ENCODE assay signal across 29 mouse cellular contexts in genomic region chr12:96323061-96323786, GRCm38 (mm10).
DNase-seq lines count a peak whose midpoint lies in the region; ATAC-seq and TF ChIP-seq lines count a peak whose summit lies in the region.
"Had no signal": no experiment of that assay in that cellular context is flagged by ENCODE, and none has a peak within 500 bp of the region (broad histone marks: within the 10 kb centered on the region; RNA-seq: fewer than 3 reads in every experiment).

No protein-coding gene starts in this region.

- no peak overlapping the region for H3K4me3 ChIP-seq in forebrain, embryonic 14.5 days (ENCODE audit: low read depth, low read length)
- H3K4me3 ChIP-seq in forebrain, embryonic 12.5 days (replicated peaks), result no peak overlapping the region
- H3K4me3 ChIP-seq in kidney, embryonic 15.5 days (replicated peaks), result no peak overlapping the region
- no peak overlapping the region for H3K4me3 ChIP-seq in kidney, adult 2 months (ENCODE audit: insufficient read depth, low read depth, low read length)
- H3K4me3 ChIP-seq in lung, embryonic 15.5 days, result no peak overlapping the region
- no peak overlapping the region for H3K4me3 ChIP-seq in stomach, embryonic 15.5 days (replicated peaks)
- H3K4me3 ChIP-seq in hindbrain, embryonic 16.5 days (ENCODE audit: low read length), result no peak overlapping the region
- H3K4me3 ChIP-seq: embryonic facial prominence, embryonic 13.5 days; erythroblast, embryonic 14.5 days; heart, embryonic 10.5 days; hindbrain, embryonic 13.5 days; limb, embryonic 12.5 days; myocyte; neural tube, embryonic 12.5 days had no signal

- no peaks in the 10 kb centered on the region for H3K9me3 ChIP-seq in forebrain, embryonic 14.5 days (replicated peaks; ENCODE audit: control insufficient read depth, low read length)
- H3K9me3 ChIP-seq in forebrain, embryonic 12.5 days, result no peaks in the 10 kb centered on the region
- no peaks in the 10 kb centered on the region for H3K9me3 ChIP-seq in kidney, embryonic 15.5 days (replicated peaks)
- no peaks in the 10 kb centered on the region for H3K9me3 ChIP-seq in lung, embryonic 15.5 days
- H3K9me3 ChIP-seq in stomach, embryonic 15.5 days, result no peaks in the 10 kb centered on the region
- no peaks in the 10 kb centered on the region for H3K9me3 ChIP-seq in hindbrain, embryonic 16.5 days (ENCODE audit: control insufficient read depth, low read length)
- H3K9me3 ChIP-seq: embryonic facial prominence, embryonic 13.5 days; heart, embryonic 10.5 days; hindbrain, embryonic 13.5 days; limb, embryonic 12.5 days; neural tube, embryonic 12.5 days had no signal

- TF ChIP-seq CTCF in kidney, adult 2 months (conservative IDR thresholded peaks at IDR 0.05; ENCODE audit: insufficient read depth, insufficient read length, low read depth, low read length), result no peak

- H3K4me2 ChIP-seq in forebrain, embryonic 14.5 days (ENCODE audit: low read length), result no peak overlapping the region
- H3K4me2 ChIP-seq in forebrain, embryonic 12.5 days, result no peak overlapping the region
- no peak overlapping the region for H3K4me2 ChIP-seq in kidney, embryonic 15.5 days
- no peak overlapping the region for H3K4me2 ChIP-seq in lung, embryonic 15.5 days
- no peak overlapping the region for H3K4me2 ChIP-seq in stomach, embryonic 15.5 days
- no peak overlapping the region for H3K4me2 ChIP-seq in hindbrain, embryonic 16.5 days (ENCODE audit: low read length)
- H3K4me2 ChIP-seq: embryonic facial prominence, embryonic 13.5 days; hindbrain, embryonic 13.5 days; limb, embryonic 12.5 days; liver, embryonic 11.5 days; midbrain, embryonic 11.5 days; neural tube, embryonic 12.5 days had no signal

- no peaks in the 10 kb centered on the region for H3K36me3 ChIP-seq in forebrain, embryonic 14.5 days (ENCODE audit: control insufficient read depth, insufficient read depth, low read length)
- H3K36me3 ChIP-seq in forebrain, embryonic 12.5 days (replicated peaks), result no peaks in the 10 kb centered on the region
- no peaks in the 10 kb centered on the region for H3K36me3 ChIP-seq in kidney, embryonic 15.5 days
- no peaks in the 10 kb centered on the region for H3K36me3 ChIP-seq in kidney, adult 2 months (ENCODE audit: control insufficient read depth, insufficient read depth, low read length)
- H3K36me3 ChIP-seq in lung, embryonic 15.5 days, result no peaks in the 10 kb centered on the region
- no peaks in the 10 kb centered on the region for H3K36me3 ChIP-seq in stomach, embryonic 15.5 days
- no peaks in the 10 kb centered on the region for H3K36me3 ChIP-seq in hindbrain, embryonic 16.5 days (ENCODE audit: control insufficient read depth, insufficient read depth, low read length)
- H3K36me3 ChIP-seq: embryonic facial prominence, embryonic 13.5 days; G1E; heart, embryonic 10.5 days; hindbrain, embryonic 13.5 days; limb, embryonic 12.5 days; neural tube, embryonic 12.5 days had no signal

- no peak overlapping the region for H3K27ac ChIP-seq in forebrain, embryonic 14.5 days (ENCODE audit: low read depth, low read length)
- H3K27ac ChIP-seq in forebrain, embryonic 12.5 days, result no peak overlapping the region
- peak overlapping the region; percentile 9; the same call in 1 of the 2 replicates for H3K27ac ChIP-seq in kidney, embryonic 15.5 days
- H3K27ac ChIP-seq in kidney, adult 2 months (ENCODE audit: insufficient read depth, low read depth, low read length), result no peak overlapping the region
- no peak overlapping the region for H3K27ac ChIP-seq in lung, embryonic 15.5 days
- H3K27ac ChIP-seq in stomach, embryonic 15.5 days, result 0 out of 2 replicates have a peak overlapping the region, but pooled peaks have one; percentile 31
- H3K27ac ChIP-seq in hindbrain, embryonic 16.5 days (ENCODE audit: low read depth, low read length), result no peak overlapping the region
- H3K27ac ChIP-seq: embryonic facial prominence, embryonic 13.5 days; heart, embryonic 10.5 days; hindbrain, embryonic 13.5 days; limb, embryonic 12.5 days; neural tube, embryonic 12.5 days had no signal

- no peaks in the 10 kb centered on the region for H3K27me3 ChIP-seq in forebrain, embryonic 14.5 days (replicated peaks; ENCODE audit: control insufficient read depth, insufficient read depth, low read length)
- no peaks in the 10 kb centered on the region for H3K27me3 ChIP-seq in forebrain, embryonic 12.5 days
- no peaks in the 10 kb centered on the region for H3K27me3 ChIP-seq in kidney, embryonic 15.5 days
- no peaks in the 10 kb centered on the region for H3K27me3 ChIP-seq in kidney, adult 2 months (replicated peaks; ENCODE audit: control insufficient read depth, insufficient read depth, low read length)
- no peaks in the 10 kb centered on the region for H3K27me3 ChIP-seq in lung, embryonic 15.5 days
- H3K27me3 ChIP-seq in stomach, embryonic 15.5 days (replicated peaks), result no peaks in the 10 kb centered on the region
- H3K27me3 ChIP-seq in hindbrain, embryonic 16.5 days (replicated peaks; ENCODE audit: control insufficient read depth, insufficient read depth, low read length), result no peaks in the 10 kb centered on the region
- H3K27me3 ChIP-seq: embryonic facial prominence, embryonic 13.5 days; hindbrain, embryonic 13.5 days; limb, embryonic 12.5 days; neural tube, embryonic 12.5 days had no signal

- H3K4me1 ChIP-seq in forebrain, embryonic 14.5 days (ENCODE audit: control insufficient read depth, insufficient read depth, low read length), result no peaks in the 10 kb centered on the region
- no peaks in the 10 kb centered on the region for H3K4me1 ChIP-seq in forebrain, embryonic 12.5 days
- no peaks in the 10 kb centered on the region for H3K4me1 ChIP-seq in kidney, embryonic 15.5 days
- no peaks in the 10 kb centered on the region for H3K4me1 ChIP-seq in kidney, adult 2 months (ENCODE audit: control insufficient read depth, insufficient read depth, low read length)
- H3K4me1 ChIP-seq in lung, embryonic 15.5 days, result no peaks in the 10 kb centered on the region
- H3K4me1 ChIP-seq in stomach, embryonic 15.5 days, result no peaks in the 10 kb centered on the region
- H3K4me1 ChIP-seq in hindbrain, embryonic 16.5 days (ENCODE audit: control insufficient read depth, insufficient read depth, low read depth, low read length), result no peaks in the 10 kb centered on the region
- H3K4me1 ChIP-seq: embryonic facial prominence, embryonic 13.5 days; heart, embryonic 10.5 days; hindbrain, embryonic 13.5 days; limb, embryonic 12.5 days; neural tube, embryonic 12.5 days had no signal

- ATAC-seq in forebrain, embryonic 14.5 days, result no peak
- ATAC-seq in forebrain, embryonic 12.5 days (ENCODE audit: low FRiP score), result no peak
- 0 out of 2 replicates have a peak, but pooled peaks have one; percentile 58 for ATAC-seq in kidney, embryonic 15.5 days (replicated peaks; ENCODE audit: low FRiP score)
- ATAC-seq in lung, embryonic 15.5 days (ENCODE audit: borderline replicate concordance, extremely low read depth, low FRiP score, low TSS enrichment), result peak; percentile 14; the same call in 1 of the 2 replicates
- ATAC-seq in stomach, embryonic 15.5 days (ENCODE audit: insufficient read depth, low FRiP score, low read depth), result peak; percentile 79; the same call in 1 of the 2 replicates
- ATAC-seq in hindbrain, embryonic 16.5 days, result no peak

- no peak for TF ChIP-seq POLR2A in kidney, adult 2 months (IDR thresholded peaks at IDR 0.05; ENCODE audit: low read depth, low read length)

- 77% methylated on average over 10 of the region's 10 CpGs for WGBS in forebrain, embryonic 14.5 days
- WGBS in forebrain, embryonic 12.5 days, result 85% methylated on average over 10 of the region's 10 CpGs
- WGBS in kidney, embryonic 15.5 days, result 49% methylated on average over 10 of the region's 10 CpGs
- WGBS in kidney, adult 2 months, result 72% methylated on average over 10 of the region's 10 CpGs
- 49% methylated on average over 10 of the region's 10 CpGs for WGBS in lung, embryonic 15.5 days
- 36% methylated on average over 10 of the region's 10 CpGs for WGBS in stomach, embryonic 15.5 days
- 81% methylated on average over 10 of the region's 10 CpGs for WGBS in hindbrain, embryonic 16.5 days

- no peak overlapping the region for H3K9ac ChIP-seq in forebrain, embryonic 14.5 days (ENCODE audit: low read length)
- no peak overlapping the region for H3K9ac ChIP-seq in forebrain, embryonic 12.5 days
- no peak overlapping the region for H3K9ac ChIP-seq in kidney, embryonic 15.5 days
- no peak overlapping the region for H3K9ac ChIP-seq in lung, embryonic 15.5 days
- H3K9ac ChIP-seq in stomach, embryonic 15.5 days, result no peak overlapping the region
- H3K9ac ChIP-seq in hindbrain, embryonic 16.5 days (ENCODE audit: low read depth, low read length), result no peak overlapping the region
- H3K9ac ChIP-seq: embryonic facial prominence, embryonic 13.5 days; hindbrain, embryonic 13.5 days; limb, embryonic 12.5 days; neural tube, embryonic 12.5 days had no signal

- DNase-seq in forebrain, embryonic 14.5 days (ENCODE audit: low spot score), result peak; percentile 42
- DNase-seq in kidney, adult 2 months, result no peak
- DNase-seq in lung, postnatal 14 days, result no peak
- DNase-seq: adrenal gland, postnatal 10 days; cerebellum, adult 11 months; cerebellum, adult 9-10 months; embryo, embryonic 11 days; gastrocnemius, postnatal 25 days; heart, adult 11 months; heart, postnatal 4 days; kidney, adult 9 months; lung, postnatal 36 days; right cerebral cortex, postnatal 4 days; thymus, postnatal 14 days had no signal

Comparison
In these comparisons a context has a peak if more than half of its experiments do, and no peak if none do; other contexts are left out.
1. H3K27ac ChIP-seq: peak in kidney, embryonic 15.5 days (single experiment) and stomach, embryonic 15.5 days (single experiment); none in forebrain, embryonic 14.5 days (single experiment), forebrain, embryonic 12.5 days (single experiment), kidney, adult 2 months (single experiment), lung, embryonic 15.5 days (single experiment) and hindbrain, embryonic 16.5 days (single experiment).
2. ATAC-seq: peak in kidney, embryonic 15.5 days (single experiment), lung, embryonic 15.5 days (single experiment) and stomach, embryonic 15.5 days (single experiment); none in forebrain, embryonic 14.5 days (single experiment), forebrain, embryonic 12.5 days (single experiment) and hindbrain, embryonic 16.5 days (single experiment).